Mouse (Mus musculus) bone marrow macrophage, adult 2 months (primary cell): ENCODE measurements around the gene Lta.

Source experiments
- CTCF ChIP-seq: IDR thresholded peaks from 2 replicates; pipeline ENCODE4 v1.5.1; 2012; ENCODE audit warnings: low read depth, mild to moderate bottlenecking, low read length, moderate library complexity
- POLR2A ChIP-seq: IDR thresholded peaks from 2 replicates; pipeline ENCODE4 v1.6.1; 2012; ENCODE audit warnings: mild to moderate bottlenecking, low read depth, low read length, borderline replicate concordance

DNA sequence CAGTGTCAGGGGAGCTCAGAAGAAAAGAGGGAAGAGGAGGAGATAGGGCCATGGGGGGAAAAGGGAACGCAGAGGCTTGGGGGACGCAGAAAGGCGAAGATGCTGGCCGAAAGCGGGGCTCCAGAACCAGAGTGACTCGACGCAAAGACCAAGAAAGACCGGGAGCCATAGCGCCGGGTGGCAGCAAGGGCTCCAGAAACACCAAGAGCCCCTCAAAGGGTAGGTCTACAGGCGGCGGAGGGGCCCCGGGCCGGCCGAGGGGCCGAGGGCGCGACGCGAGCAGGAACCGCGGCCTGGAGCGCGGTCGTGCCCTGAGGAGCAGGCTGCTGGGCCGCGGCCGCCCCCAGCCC is 41.0 kb downstream of the Lta start:
- TF ChIP-seq CTCF: no peak
- no peak for TF ChIP-seq POLR2A
